Mouse (Mus musculus) heart, embryonic 11.5 days (tissue): Measurements from ENCODE around the gene Iffo1. TPM values are rescaled to one million over a fixed set of nuclear protein-coding genes. Genes with fewer than 3 reads are reported as not detected.

Experiments used
- ATAC-seq: fragments of 200-750 bp; cut with Nextera tagmentation; replicated peaks from 2 replicates; pipeline ENCODE4 v1.8.0; 2017; ENCODE audit warnings: moderate library complexity; ENCODE audit not compliant: insufficient number of reproducible peaks, low FRiP score, low TSS enrichment
- H3K27ac ChIP-seq: fragments of 300-500 bp; sonication (generic); 2 replicates; pipeline ENCODE4 v1.5.1; 2014; ENCODE audit warnings: mild to moderate bottlenecking, low read depth, low read length
- H3K27me3 ChIP-seq: fragments of 300-500 bp; sonication (generic); 2 replicates; pipeline ENCODE4 v1.6.1; 2014; ENCODE audit warnings: mild to moderate bottlenecking, low read length, mixed read lengths; ENCODE audit not compliant: control insufficient read depth, insufficient read depth
- H3K36me3 ChIP-seq: fragments of 300-500 bp; sonication (generic); 2 replicates; pipeline ENCODE4 v1.6.1; 2014; ENCODE audit warnings: mild to moderate bottlenecking, low read length, moderate library complexity, mixed read lengths; ENCODE audit not compliant: control insufficient read depth, insufficient read depth
- H3K4me1 ChIP-seq: fragments of 300-500 bp; sonication (generic); 2 replicates; pipeline ENCODE4 v1.6.1; 2014; ENCODE audit warnings: low read length; ENCODE audit not compliant: control insufficient read depth, insufficient read depth
- H3K4me2 ChIP-seq: fragments of 300-500 bp; sonication (generic); 2 replicates; pipeline ENCODE4 v1.6.1; 2014; ENCODE audit warnings: mild to moderate bottlenecking, moderate library complexity
- H3K4me3 ChIP-seq: fragments of 300-500 bp; sonication (generic); 2 replicates; pipeline ENCODE4 v1.5.1; 2014; ENCODE audit warnings: low read depth, low read length
- H3K9ac ChIP-seq: fragments of 300-500 bp; sonication (generic); 2 replicates; pipeline ENCODE4 v1.6.1; 2014; ENCODE audit warnings: mild to moderate bottlenecking, low read depth, low read length, moderate library complexity
- H3K9me3 ChIP-seq: fragments of 300-500 bp; sonication (generic); replicated peaks from 2 replicates; pipeline ENCODE4 v1.6.1; 2016; ENCODE audit warnings: low read length; ENCODE audit not compliant: control insufficient read depth
- WGBS: fragments of 180-500 bp; shearing (Covaris S2); extraction: QIAGEN DNeasy Blood & Tissue Kit; methylation state at CpG from one replicate; pipeline ENCODE4 v1.1.7; 2014; ENCODE audit not compliant: insufficient replicate concordance; 5-methylcytosine and 5-hydroxymethylcytosine counted together
- polyA plus RNA-seq: library from polyadenylated mRNA; unstranded; fragments of >200 nt; fragmentation: Nextera tagmentation; extraction: Ambion mirVana; gene quantifications from 2 replicates; pipeline ENCODE4 v1.2.1, GENCODE M21; 2014

The Iffo1 gene
- polyA plus RNA-seq, 1 experiment from 2014 or later = 6.7 TPM

GRCm38 (mm10) chr6:125131302-125132156 is 13.5 kb upstream of the Iffo1 start, which contains the start of gene Nop2:
Nop2 (plus strand) TSS chr6:125131909.
- H3K9ac ChIP-seq = peak within 1 kb of the TSS; percentile 79
- H3K4me3 ChIP-seq = peak within 1 kb of the TSS; percentile 68
- WGBS = under 1% methylated on average over 65 of the region's 66 CpGs
- H3K27ac ChIP-seq = peak within 1 kb of the TSS; percentile 87
- H3K27me3 ChIP-seq = no peaks in the 10 kb centered on the region
- H3K4me2 ChIP-seq = peak within 1 kb of the TSS; percentile 91
- H3K4me1 ChIP-seq = no peaks in the 10 kb centered on the region; the same call in 1 of the 2 replicates
- peaks cover 44% of the 10 kb centered on the region for H3K36me3 ChIP-seq
- ATAC-seq = peak; percentile 89
- H3K9me3 ChIP-seq = no peaks in the 10 kb centered on the region

GRCm38 (mm10) chr6:125132470-125132869 is 12.6 kb upstream of the Iffo1 start:
- no peak for ATAC-seq
- peaks cover 49% of the 10 kb centered on the region for H3K36me3 ChIP-seq
- 6% methylated on average over 11 of the region's 11 CpGs for WGBS
- no peaks in the 10 kb centered on the region; the same call in 1 of the 2 replicates for H3K4me1 ChIP-seq
- H3K4me2 ChIP-seq = peak overlapping the region; percentile 91
- no peaks in the 10 kb centered on the region for H3K27me3 ChIP-seq
- H3K9me3 ChIP-seq = no peaks in the 10 kb centered on the region
- no peak overlapping the region for H3K27ac ChIP-seq
- H3K4me3 ChIP-seq = peak overlapping the region; percentile 68
- peak overlapping the region; percentile 79 for H3K9ac ChIP-seq

DNA sequence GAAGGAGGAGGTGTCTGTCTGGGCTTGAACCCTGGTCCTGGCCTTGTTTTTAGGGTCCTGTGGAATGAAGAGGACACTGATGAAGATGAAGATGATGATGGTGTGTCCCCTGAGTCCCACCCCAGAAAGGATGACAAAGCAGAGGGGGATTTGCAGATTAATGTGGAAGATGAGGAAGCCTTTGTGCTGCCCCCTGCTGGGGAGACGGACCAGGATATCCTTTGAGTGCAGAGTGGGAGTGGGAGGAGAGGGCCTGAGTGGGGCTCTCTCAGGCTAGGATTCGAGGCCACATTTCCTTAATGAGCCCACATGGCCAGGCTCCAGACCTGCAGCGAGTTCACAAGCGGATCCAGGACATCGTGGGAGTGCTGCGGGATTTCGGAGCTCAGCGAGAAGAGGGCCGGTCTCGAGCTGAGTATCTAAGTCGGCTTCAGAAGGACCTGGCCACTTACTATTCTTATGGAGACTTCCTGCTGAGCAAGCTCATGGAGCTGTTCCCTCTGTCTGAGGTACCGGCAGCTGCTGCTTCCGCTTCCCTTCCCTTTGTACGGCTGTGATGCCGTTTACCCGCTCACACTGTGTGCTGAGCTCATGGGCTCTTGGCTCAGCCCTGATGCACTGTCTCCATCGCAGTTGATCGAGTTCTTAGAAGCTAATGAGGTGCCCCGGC is 7.9 kb upstream of the Iffo1 start:
- no peaks in the 10 kb centered on the region for H3K9me3 ChIP-seq
- no peak overlapping the region for H3K4me2 ChIP-seq
- H3K27ac ChIP-seq = no peak overlapping the region
- WGBS = 92% methylated on average over 19 of the region's 19 CpGs
- H3K27me3 ChIP-seq = no peaks in the 10 kb centered on the region
- no peak for ATAC-seq
- H3K4me1 ChIP-seq = no peaks in the 10 kb centered on the region; the same call in 1 of the 2 replicates
- H3K36me3 ChIP-seq = peaks cover 73% of the 10 kb centered on the region
- no peak overlapping the region for H3K9ac ChIP-seq
- H3K4me3 ChIP-seq = no peak overlapping the region

DNA sequence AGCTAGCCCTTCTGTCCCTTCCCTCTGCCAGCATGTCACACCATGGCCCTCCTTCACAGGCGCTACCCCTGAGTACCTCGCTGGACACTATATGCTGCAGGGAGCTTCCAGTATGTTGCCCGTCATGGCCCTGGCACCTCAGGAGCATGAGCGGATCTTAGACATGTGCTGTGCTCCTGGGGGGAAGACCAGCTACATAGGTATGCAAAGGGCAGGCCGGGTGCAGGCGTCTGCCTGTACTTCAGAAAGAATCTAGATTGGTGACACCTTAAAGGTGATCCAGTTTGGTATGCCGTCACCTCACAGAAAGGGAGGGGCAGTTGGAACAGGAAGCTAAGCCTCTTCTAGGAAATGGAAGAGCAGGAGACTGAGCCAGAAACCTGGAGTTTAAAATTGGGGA is 5.3 kb upstream of the Iffo1 start:
- no peaks in the 10 kb centered on the region for H3K9me3 ChIP-seq
- no peak overlapping the region for H3K9ac ChIP-seq
- ATAC-seq = no peak
- WGBS = 90% methylated on average over 7 of the region's 7 CpGs
- H3K4me1 ChIP-seq = no peaks in the 10 kb centered on the region
- H3K4me2 ChIP-seq = no peak overlapping the region
- H3K27me3 ChIP-seq = no peaks in the 10 kb centered on the region
- no peak overlapping the region for H3K4me3 ChIP-seq
- H3K27ac ChIP-seq = no peak overlapping the region
- peaks cover 59% of the 10 kb centered on the region for H3K36me3 ChIP-seq

DNA sequence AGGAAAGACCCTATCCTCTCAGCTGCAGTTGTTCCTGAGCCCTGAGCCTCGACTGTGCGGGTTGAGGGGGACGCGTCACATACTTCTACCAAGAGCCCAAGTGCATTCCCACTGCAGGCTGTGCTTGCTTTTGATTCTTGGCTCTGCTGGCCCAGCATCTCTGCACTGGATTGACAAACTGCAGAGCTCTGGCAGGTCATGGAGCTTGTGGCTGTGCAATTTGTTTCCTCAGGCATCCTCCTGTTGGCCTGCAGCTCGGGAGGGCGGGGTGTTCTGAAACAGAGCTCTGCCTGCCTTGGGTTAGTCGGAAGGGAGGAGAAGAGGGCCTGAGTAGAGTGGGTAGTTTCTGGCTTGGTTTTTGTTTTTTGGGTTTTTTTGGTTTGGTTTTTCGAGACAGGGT is 2.6 kb upstream of the Iffo1 start:
- H3K27ac ChIP-seq = no peak overlapping the region
- no peaks in the 10 kb centered on the region for H3K9me3 ChIP-seq
- 89% methylated on average over 8 of the region's 8 CpGs for WGBS
- ATAC-seq = no peak
- no peak overlapping the region for H3K9ac ChIP-seq
- no peak overlapping the region for H3K4me3 ChIP-seq
- peaks cover 39% of the 10 kb centered on the region for H3K36me3 ChIP-seq
- H3K27me3 ChIP-seq = no peaks in the 10 kb centered on the region
- H3K4me2 ChIP-seq = no peak overlapping the region
- H3K4me1 ChIP-seq = peaks cover 18% of the 10 kb centered on the region

DNA sequence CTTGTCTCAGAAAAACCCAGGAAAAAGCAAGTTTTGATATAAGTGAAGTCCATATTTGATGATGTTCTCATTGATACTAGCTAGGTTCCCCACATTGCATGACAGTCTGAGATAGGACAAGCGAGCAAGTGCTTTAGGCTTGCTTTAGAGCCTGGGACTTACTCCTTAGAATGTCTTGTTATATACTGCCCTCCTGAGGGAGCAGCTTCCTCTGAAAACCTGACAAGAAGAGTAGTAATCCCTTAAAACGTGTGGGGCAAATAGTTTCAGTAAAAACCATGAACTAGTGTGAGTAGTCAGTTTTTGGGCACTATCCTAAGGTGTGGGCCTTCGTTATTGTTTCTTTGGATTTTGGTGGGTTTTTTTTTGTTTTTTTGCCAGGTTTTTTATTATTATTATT is 1.9 kb upstream of the Iffo1 start:
- H3K9me3 ChIP-seq = no peaks in the 10 kb centered on the region
- H3K4me2 ChIP-seq = no peak overlapping the region
- no peak overlapping the region for H3K4me3 ChIP-seq
- ATAC-seq = no peak
- peaks cover 35% of the 10 kb centered on the region for H3K36me3 ChIP-seq
- H3K27ac ChIP-seq = no peak overlapping the region
- no peak overlapping the region for H3K9ac ChIP-seq
- WGBS = 78% methylated on average over 3 of the region's 3 CpGs
- peaks cover 25% of the 10 kb centered on the region for H3K4me1 ChIP-seq
- H3K27me3 ChIP-seq = no peaks in the 10 kb centered on the region

- 84% methylated on average over 9 of the region's 9 CpGs for WGBS
- ATAC-seq = no peak
- no peak overlapping the region for H3K9ac ChIP-seq
- H3K27me3 ChIP-seq = no peaks in the 10 kb centered on the region
- peaks cover 30% of the 10 kb centered on the region for H3K36me3 ChIP-seq
- H3K4me2 ChIP-seq = no peak overlapping the region
- no peak overlapping the region for H3K4me3 ChIP-seq
- peaks cover 31% of the 10 kb centered on the region for H3K4me1 ChIP-seq
- H3K27ac ChIP-seq = no peak overlapping the region
- H3K9me3 ChIP-seq = no peaks in the 10 kb centered on the region
These were observed 1.1 kb upstream of the Iffo1 start for GRCm38 (mm10) chr6:125143904-125144303.

- H3K4me1 ChIP-seq = peaks cover 40% of the 10 kb centered on the region
- peak; percentile 62 for ATAC-seq
- H3K27me3 ChIP-seq = no peaks in the 10 kb centered on the region
- WGBS = 2% methylated on average over 34 of the region's 35 CpGs
- peak overlapping the region; percentile 82 for H3K4me3 ChIP-seq
- H3K36me3 ChIP-seq = peaks cover 18% of the 10 kb centered on the region
- no peaks in the 10 kb centered on the region for H3K9me3 ChIP-seq
- H3K4me2 ChIP-seq = peak overlapping the region; percentile 94
- peak overlapping the region; percentile 86 for H3K27ac ChIP-seq
- peak overlapping the region; percentile 86 for H3K9ac ChIP-seq
These were observed 474 bp downstream of the Iffo1 start for GRCm38 (mm10) chr6:125145479-125145951.
